Mouse (Mus musculus): ENCODE measurements at regions not wholly inside any gene's neighbourhood (a gene's known extent, or its start where the extent isn't known, plus 50 kb on each side); places are given as distances from the start of the nearest gene placed in this dataset.
A peak's percentile ranks its signal among the peaks of the same experiment; 100 is the strongest.

DNA sequence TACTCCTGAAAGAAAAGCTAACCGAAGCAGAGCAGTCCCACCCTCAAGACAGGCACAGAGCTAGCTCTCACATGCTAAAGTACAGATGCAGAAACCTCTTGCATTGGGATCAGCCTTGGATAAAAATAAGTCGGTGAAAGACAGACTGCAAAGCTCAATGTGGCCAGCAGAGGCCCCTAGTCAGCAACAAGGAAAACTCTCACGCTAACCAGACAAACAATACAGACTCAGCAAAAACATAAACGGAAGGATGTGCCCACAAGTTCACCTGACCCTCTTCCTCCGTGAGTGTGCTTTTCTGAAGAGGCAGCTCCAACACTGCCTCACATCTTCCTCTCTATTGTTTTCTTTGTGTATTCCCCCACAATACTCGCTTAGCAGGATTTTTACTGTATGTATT is 77.8 kb downstream of the Rpia start:
- peak; percentile 83 for DNase-seq (ENCODE audit: low read depth, low spot score)

DNA sequence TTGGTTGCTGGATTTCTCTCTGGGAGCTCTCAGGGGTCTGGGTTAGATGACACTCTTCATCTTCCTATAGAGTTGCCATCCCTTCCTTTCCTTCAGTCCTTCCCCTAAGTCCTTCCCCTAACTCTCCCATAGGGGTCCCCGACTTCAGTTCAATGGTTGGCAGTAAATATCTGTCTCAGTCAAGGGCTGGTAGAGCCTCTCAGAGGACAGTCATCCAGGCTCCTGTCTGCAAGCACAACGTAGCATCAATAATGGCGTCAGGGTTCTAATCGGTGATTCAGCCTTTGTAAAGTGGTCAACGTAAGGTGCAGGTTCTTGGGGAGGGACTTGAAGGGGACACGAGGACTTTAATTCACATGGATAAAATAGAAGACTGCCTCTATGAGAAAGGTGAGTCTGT is 78.4 kb downstream of the Rpia start:
- DNase-seq (ENCODE audit: low read depth, low spot score) = no peak

DNA sequence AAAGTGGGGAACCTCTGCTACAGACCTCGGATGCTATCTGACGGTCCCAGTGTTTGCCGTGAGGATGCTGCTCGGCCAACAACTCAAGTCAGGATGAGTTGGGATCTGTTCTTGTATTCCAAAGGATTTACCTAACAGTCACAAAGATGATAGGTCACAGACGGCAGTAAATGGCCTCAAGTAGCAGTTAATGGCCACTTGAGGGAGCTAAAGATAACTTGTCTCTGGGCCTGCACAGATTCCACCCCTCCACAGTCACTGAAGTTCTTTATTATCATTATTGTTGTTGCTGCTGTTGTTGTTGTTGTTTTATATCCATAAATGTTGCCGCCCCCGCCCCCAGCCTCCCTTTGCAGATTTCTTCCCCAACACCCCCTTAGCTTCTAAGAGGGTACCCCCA is 78.9 kb downstream of the Rpia start:
- peak; percentile 53 for DNase-seq (ENCODE audit: low read depth, low spot score)

DNA sequence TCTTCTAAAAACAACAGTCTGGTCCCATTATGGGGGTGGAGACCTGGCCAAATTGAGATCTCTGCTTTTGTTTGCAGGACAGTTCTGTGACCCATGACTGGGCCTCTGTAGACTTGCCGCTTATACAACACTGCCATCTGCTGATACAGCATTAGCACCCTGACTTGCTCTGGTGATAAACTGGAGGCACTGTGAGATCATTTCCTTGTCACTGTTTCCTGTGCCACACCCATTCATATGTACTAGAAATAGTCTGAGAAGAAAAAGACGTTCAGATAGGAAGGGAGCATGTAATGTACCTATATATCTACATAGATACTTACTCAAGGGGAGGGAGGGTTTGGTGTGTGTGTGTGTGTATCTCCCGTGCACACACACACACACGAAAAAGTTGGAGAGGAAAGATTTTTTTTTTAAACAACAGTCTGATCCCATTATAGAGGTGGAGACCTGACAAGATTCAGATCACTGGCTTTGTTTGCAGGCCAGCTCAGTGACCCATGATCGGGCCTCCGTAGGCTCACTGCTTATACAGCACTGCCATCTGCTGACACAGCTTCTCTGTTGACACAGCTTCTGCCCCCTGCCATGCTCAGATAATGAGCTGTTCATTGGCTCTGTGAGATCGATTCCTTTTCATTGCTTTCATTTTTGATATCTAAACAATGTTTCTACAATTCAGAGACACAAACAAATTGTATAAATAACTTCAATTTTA is 82.5 kb downstream of the Rpia start:
- peak; percentile 82 for DNase-seq (ENCODE audit: low read depth, low spot score)

DNA sequence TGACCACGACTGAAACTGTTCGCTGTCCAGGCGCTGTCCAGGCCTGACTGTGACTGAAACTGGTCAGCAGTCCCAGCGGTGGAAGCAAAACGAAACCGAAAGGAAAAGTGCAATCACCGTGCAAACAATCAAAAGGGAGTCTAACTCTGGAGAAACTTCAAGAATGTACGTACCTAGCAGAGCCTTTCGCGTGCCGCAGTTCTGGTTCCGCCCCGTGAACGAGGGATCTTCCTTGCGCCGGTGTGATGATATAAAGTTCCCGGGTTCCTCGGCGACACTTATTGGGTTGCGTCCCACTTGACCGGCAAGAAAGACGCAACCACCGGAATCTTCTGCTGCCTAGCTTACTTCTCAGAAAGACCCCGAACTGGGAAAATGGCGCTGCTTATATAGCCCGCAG is 96.4 kb downstream of the Rpia start:
- no peak for DNase-seq (ENCODE audit: low read depth, low spot score)
